Mouse (Mus musculus): ENCODE measurements around the gene Glyctk. TPM values are rescaled to one million over a fixed set of nuclear protein-coding genes. Genes with fewer than 3 reads are reported as not detected.

Gene Glyctk
- polyA plus RNA-seq, 1 experiment = 1.7 TPM

DNA sequence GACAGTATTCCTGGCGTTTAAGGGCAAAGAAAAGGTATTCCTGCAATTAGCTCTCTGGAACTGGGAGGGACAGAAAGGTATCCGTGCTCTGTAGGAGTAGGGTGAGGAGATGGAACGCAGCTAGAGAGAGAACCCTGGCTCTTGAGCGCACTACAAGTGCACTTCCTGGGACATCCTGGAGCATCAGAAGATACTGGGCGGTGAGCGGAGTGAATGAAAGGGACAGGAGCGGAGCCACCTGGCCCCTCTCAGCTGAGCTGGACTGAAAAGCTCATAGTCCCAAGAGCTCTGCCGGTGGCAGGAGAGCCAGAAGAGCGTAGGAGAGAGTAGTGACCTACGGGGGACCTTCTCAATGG, 8.6 kb downstream of the Glyctk start:
- 21% methylated on average over 10 of the region's 10 CpGs for WGBS
- TF ChIP-seq CTCF (IDR thresholded peaks at IDR 0.05; ENCODE audit: insufficient read depth, low read length) (no peak), POLR2A (IDR thresholded peaks at IDR 0.05; ENCODE audit: borderline replicate concordance, extremely low read depth, low read depth, low read length) (no peak)
- Histone ChIP-seq H3K4me3 (replicated peaks; ENCODE audit: extremely low read depth, low read depth, low read length) (no peak overlapping the region), H3K4me1 (ENCODE audit: control insufficient read depth, insufficient read depth, low read length) (no peaks in the 10 kb centered on the region; the same call in 1 of the 2 replicates)
- no peak for DNase-seq

- no peak for TF ChIP-seq CTCF (IDR thresholded peaks at IDR 0.05; ENCODE audit: insufficient read depth, low read length)
- no peak for TF ChIP-seq POLR2A (IDR thresholded peaks at IDR 0.05; ENCODE audit: borderline replicate concordance, extremely low read depth, low read depth, low read length)
- 3% methylated on average over 36 of the region's 36 CpGs for WGBS
- H3K4me3 ChIP-seq (replicated peaks; ENCODE audit: extremely low read depth, low read depth, low read length) = no peak overlapping the region
- H3K4me1 ChIP-seq (ENCODE audit: control insufficient read depth, insufficient read depth, low read length) = no peaks in the 10 kb centered on the region; the same call in 1 of the 2 replicates
- DNase-seq = no peak
Observed at GRCm38 (mm10) chr9:106148541-106149398, 9.2 kb downstream of the Glyctk start.

- TF ChIP-seq POLR2A (IDR thresholded peaks at IDR 0.05; ENCODE audit: borderline replicate concordance, extremely low read depth, low read depth, low read length) (no peak), CTCF (IDR thresholded peaks at IDR 0.05; ENCODE audit: insufficient read depth, low read length) (no peak)
- no peak overlapping the region for H3K4me3 ChIP-seq (replicated peaks; ENCODE audit: extremely low read depth, low read depth, low read length)
- no peaks in the 10 kb centered on the region; the same call in 1 of the 2 replicates for H3K4me1 ChIP-seq (ENCODE audit: control insufficient read depth, insufficient read depth, low read length)
- 6% methylated on average over 10 of the region's 10 CpGs for WGBS
- no peak for DNase-seq
Observed at GRCm38 (mm10) chr9:106147851-106148431, 10.0 kb downstream of the Glyctk start.

- no peak for DNase-seq
- Histone ChIP-seq H3K4me3 (replicated peaks; ENCODE audit: extremely low read depth, low read depth, low read length) (no peak overlapping the region), H3K4me1 (ENCODE audit: control insufficient read depth, insufficient read depth, low read length) (no peaks in the 10 kb centered on the region; the same call in 1 of the 2 replicates)
- WGBS = 25% methylated on average over 5 of the region's 5 CpGs
- no peak for TF ChIP-seq POLR2A (IDR thresholded peaks at IDR 0.05; ENCODE audit: borderline replicate concordance, extremely low read depth, low read depth, low read length)
- no peak for TF ChIP-seq CTCF (IDR thresholded peaks at IDR 0.05; ENCODE audit: insufficient read depth, low read length)
Observed at GRCm38 (mm10) chr9:106147281-106147680, 10.7 kb downstream of the Glyctk start.

DNA sequence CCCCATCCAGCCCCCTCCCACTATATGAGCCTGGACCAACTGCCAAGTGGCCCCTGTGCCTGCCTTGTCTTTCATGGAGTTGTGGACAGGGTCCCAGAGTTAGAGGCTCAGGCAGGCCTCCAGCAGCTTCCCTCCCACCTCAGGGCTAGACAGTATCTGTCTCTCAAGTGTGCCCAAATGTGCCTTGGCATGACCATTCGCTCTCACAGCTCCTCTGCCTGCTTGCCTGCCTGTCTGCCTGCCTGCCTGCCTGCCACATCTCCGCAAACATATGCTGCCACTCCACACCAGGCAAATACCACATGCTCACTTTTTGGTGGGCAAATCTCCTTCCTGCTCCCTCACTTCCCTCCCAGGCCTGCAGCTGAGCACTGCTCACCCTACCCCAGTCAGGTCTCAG, 12.4 kb downstream of the Glyctk start:
- Histone ChIP-seq H3K4me1 (ENCODE audit: control insufficient read depth, insufficient read depth, low read length) (no peaks in the 10 kb centered on the region; the same call in 1 of the 2 replicates), H3K4me3 (replicated peaks; ENCODE audit: extremely low read depth, low read depth, low read length) (no peak overlapping the region)
- TF ChIP-seq CTCF (IDR thresholded peaks at IDR 0.05; ENCODE audit: insufficient read depth, low read length) (no peak), POLR2A (IDR thresholded peaks at IDR 0.05; ENCODE audit: borderline replicate concordance, extremely low read depth, low read depth, low read length) (no peak)
- DNase-seq = no peak
- WGBS = 71% methylated on average over 2 of the region's 2 CpGs

- 79% methylated on average over 7 of the region's 7 CpGs for WGBS
- H3K4me3 ChIP-seq (replicated peaks; ENCODE audit: extremely low read depth, low read depth, low read length) = no peak overlapping the region
- no peaks in the 10 kb centered on the region; the same call in 1 of the 2 replicates for H3K4me1 ChIP-seq (ENCODE audit: control insufficient read depth, insufficient read depth, low read length)
- DNase-seq = no peak
- TF ChIP-seq POLR2A (IDR thresholded peaks at IDR 0.05; ENCODE audit: borderline replicate concordance, extremely low read depth, low read depth, low read length) (no peak), CTCF (IDR thresholded peaks at IDR 0.05; ENCODE audit: insufficient read depth, low read length) (no peak)
Observed at GRCm38 (mm10) chr9:106144176-106144575, 13.8 kb downstream of the Glyctk start.

DNA sequence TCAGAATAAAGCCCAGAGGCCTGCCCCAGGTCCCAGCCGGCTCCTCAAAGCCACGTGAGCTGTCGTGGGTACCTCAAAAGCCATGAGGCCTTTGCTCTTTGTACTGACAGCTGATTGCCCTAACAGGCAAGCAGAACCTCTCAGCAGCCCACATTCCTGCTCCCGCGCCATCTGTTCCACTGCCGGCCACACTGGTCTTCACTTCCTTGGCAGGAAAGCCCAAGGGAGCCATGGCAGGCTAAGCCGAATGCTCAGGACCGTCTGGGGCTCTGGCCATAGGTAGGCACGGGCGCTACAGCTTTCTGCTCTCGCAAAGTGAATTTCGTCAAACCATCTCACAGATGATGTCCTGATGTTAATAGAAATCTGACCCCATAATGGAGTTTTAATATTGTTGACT, 16.0 kb downstream of the Glyctk start:
- no peak for TF ChIP-seq CTCF (IDR thresholded peaks at IDR 0.05; ENCODE audit: insufficient read depth, low read length)
- Histone ChIP-seq H3K4me1 (ENCODE audit: control insufficient read depth, insufficient read depth, low read length) (no peaks in the 10 kb centered on the region), H3K4me3 (replicated peaks; ENCODE audit: extremely low read depth, low read depth, low read length) (no peak overlapping the region)
- no peak for DNase-seq
- WGBS = 74% methylated on average over 12 of the region's 12 CpGs

- WGBS = 50% methylated on average over 10 of the region's 10 CpGs
- no peak for DNase-seq
Observed at GRCm38 (mm10) chr9:106139763-106140162, 18.2 kb downstream of the Glyctk start.

DNA sequence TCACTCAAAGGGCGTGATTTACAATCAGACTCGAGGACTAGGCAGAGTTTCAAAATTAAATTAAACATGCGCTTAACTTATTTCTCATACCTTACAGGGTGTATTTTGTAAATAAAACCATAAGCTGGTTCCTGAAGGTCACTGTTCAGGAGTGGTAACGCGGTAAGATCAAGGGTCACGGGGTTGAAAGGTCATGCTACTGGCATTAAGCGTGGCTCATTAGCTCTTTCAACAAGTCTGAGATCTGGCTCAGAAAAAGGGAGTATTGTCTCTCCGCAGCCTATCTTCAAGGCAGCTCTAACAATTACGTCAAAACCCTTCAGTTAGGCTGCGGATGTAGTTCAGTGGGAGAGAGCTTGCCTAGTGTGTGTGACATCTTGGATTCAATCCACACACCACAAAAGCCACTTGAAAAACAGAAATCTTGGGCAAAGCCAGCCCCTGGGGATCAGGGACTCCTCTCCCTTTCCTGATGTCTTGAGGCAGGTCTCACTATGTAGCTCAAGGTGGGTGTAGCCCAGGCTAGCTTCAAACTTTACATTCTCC, 20.2 kb downstream of the Glyctk start:
- 66% methylated on average over 10 of the region's 10 CpGs for WGBS
- TF ChIP-seq CTCF (IDR thresholded peaks at IDR 0.05; ENCODE audit: insufficient read depth, low read length) (no peak), POLR2A (IDR thresholded peaks at IDR 0.05; ENCODE audit: borderline replicate concordance, extremely low read depth, low read depth, low read length) (no peak)
- Histone ChIP-seq H3K4me3 (replicated peaks; ENCODE audit: extremely low read depth, low read depth, low read length) (no peak overlapping the region), H3K4me1 (ENCODE audit: control insufficient read depth, insufficient read depth, low read length) (no peaks in the 10 kb centered on the region)
- no peak for DNase-seq

More at GRCm38 (mm10) chr9:106139763-106140162, 18.2 kb downstream of the Glyctk start:
- no peaks in the 10 kb centered on the region for H3K4me1 ChIP-seq (ENCODE audit: control insufficient read depth, insufficient read depth, low read length)
- H3K4me3 ChIP-seq (replicated peaks; ENCODE audit: extremely low read depth, low read depth, low read length) = no peak overlapping the region
- TF ChIP-seq CTCF (IDR thresholded peaks at IDR 0.05; ENCODE audit: insufficient read depth, low read length) (no peak), POLR2A (IDR thresholded peaks at IDR 0.05; ENCODE audit: borderline replicate concordance, extremely low read depth, low read depth, low read length) (no peak)
